Mouse (Mus musculus) heart, adult 2 months (tissue): Measurements from ENCODE around the gene Rilpl1.

Experiments used
- CTCF ChIP-seq: fragments of 200-600 bp; IDR thresholded peaks from 2 replicates; pipeline ENCODE4 v1.8.1; 2022; ENCODE audit warnings: antibody characterized with exemption, mild to moderate bottlenecking, moderate library complexity
- EP300 ChIP-seq: fragments of 200-500 bp; IDR thresholded peaks from 2 replicates; pipeline ENCODE4 v1.6.1; 2011; ENCODE audit warnings: low read depth, low read length, control low read depth; ENCODE audit not compliant: insufficient read depth
- POLR2A ChIP-seq: fragments of 200-500 bp; IDR thresholded peaks from 2 replicates; pipeline ENCODE4 v1.6.1; 2011; ENCODE audit warnings: mild to moderate bottlenecking, low read depth, low read length, control low read depth; ENCODE audit not compliant: insufficient read depth

- no peak for TF ChIP-seq CTCF
- TF ChIP-seq POLR2A: no peak
- no peak for TF ChIP-seq EP300
These were observed 22.0 kb downstream of the Rilpl1 start for GRCm38 (mm10) chr5:124509200-124509599.
